Mouse (Mus musculus): ENCODE results near the gene Pet117. TPM values are rescaled to one million over a fixed set of nuclear protein-coding genes. Genes with fewer than 3 reads are reported as not detected.

Pet117 gene
- not detected in 2 replicates for polyA plus RNA-seq (2012; rRNA removed)

- peak within 1 kb of the TSS; percentile 86 for H3K27ac ChIP-seq (ENCODE audit: insufficient read depth, low read depth, low read length)
- WGBS: 3% methylated on average over 38 of the region's 38 CpGs
- no peaks in the 10 kb centered on the region for H3K27me3 ChIP-seq (ENCODE audit: control insufficient read depth, insufficient read depth, low read length)
- peaks cover 6% of the 10 kb centered on the region for H3K36me3 ChIP-seq (ENCODE audit: control insufficient read depth, insufficient read depth, low read length)
- TF ChIP-seq POLR2A (IDR thresholded peaks at IDR 0.05; ENCODE audit: low read depth, low read length) (peak; percentile 79), CTCF (IDR thresholded peaks at IDR 0.05; ENCODE audit: extremely low read depth, insufficient read length, insufficient replicate concordance, low read depth, low read length) (no peak)
- H3K4me1 ChIP-seq (ENCODE audit: control insufficient read depth, insufficient read depth, insufficient read length, low read length): 0 out of 2 replicates have a peak, but pooled peaks cover 3% of the 10 kb centered on the region
- peak within 1 kb of the TSS; percentile 100 for H3K4me3 ChIP-seq (ENCODE audit: low read depth, low read length)
Measured at GRCm38 (mm10) chr2:144368400-144369019, at the start of gene Pet117, which contains the start of gene Kat14. TSS of gene Pet117 (plus strand) at chr2:144368996. TSS of gene Kat14 (plus strand) at chr2:144368983.

DNA sequence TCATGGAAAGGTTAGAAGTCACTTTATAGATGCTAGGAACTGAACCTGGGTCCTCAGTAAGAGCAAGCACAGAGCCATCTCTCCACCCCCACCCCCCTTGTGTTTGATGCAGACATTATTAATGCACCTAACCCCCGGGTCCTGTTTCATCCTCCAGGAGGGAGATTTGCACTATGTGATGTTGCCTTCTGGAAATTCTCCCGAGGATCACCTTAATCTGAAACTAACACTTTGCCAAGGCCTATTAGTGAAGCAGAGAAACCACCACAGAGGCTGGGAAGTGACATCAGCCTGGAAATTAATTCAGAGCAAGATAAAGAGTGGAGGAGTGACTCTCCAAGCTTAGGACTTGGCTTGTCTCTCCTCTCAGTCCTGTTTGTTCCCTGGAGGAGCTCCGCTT is 44.6 kb upstream of the Pet117 start:
- H3K4me3 ChIP-seq (ENCODE audit: low read depth, low read length): no peak overlapping the region
- H3K36me3 ChIP-seq (ENCODE audit: control insufficient read depth, insufficient read depth, low read length): no peaks in the 10 kb centered on the region
- TF ChIP-seq CTCF (IDR thresholded peaks at IDR 0.05; ENCODE audit: extremely low read depth, insufficient read length, insufficient replicate concordance, low read depth, low read length) (no peak), POLR2A (IDR thresholded peaks at IDR 0.05; ENCODE audit: low read depth, low read length) (no peak)
- no peaks in the 10 kb centered on the region for H3K4me1 ChIP-seq (ENCODE audit: control insufficient read depth, insufficient read depth, insufficient read length, low read length)
- no peak overlapping the region for H3K27ac ChIP-seq (ENCODE audit: insufficient read depth, low read depth, low read length)
- H3K27me3 ChIP-seq (ENCODE audit: control insufficient read depth, insufficient read depth, low read length): no peaks in the 10 kb centered on the region
- 72% methylated on average over 3 of the region's 3 CpGs for WGBS

- Histone ChIP-seq H3K27me3 (ENCODE audit: control insufficient read depth, insufficient read depth, low read length) (0 out of 2 replicates have a peak, but pooled peaks cover 2% of the 10 kb centered on the region), H3K4me3 (ENCODE audit: low read depth, low read length) (0 out of 2 replicates have a peak overlapping the region, but pooled peaks have one; percentile 35), H3K4me1 (ENCODE audit: control insufficient read depth, insufficient read depth, insufficient read length, low read length) (peaks cover 7% of the 10 kb centered on the region), H3K27ac (ENCODE audit: insufficient read depth, low read depth, low read length) (no peak overlapping the region), H3K36me3 (ENCODE audit: control insufficient read depth, insufficient read depth, low read length) (no peaks in the 10 kb centered on the region)
- WGBS: 56% methylated on average over 10 of the region's 10 CpGs
- no peak for TF ChIP-seq CTCF (IDR thresholded peaks at IDR 0.05; ENCODE audit: extremely low read depth, insufficient read length, insufficient replicate concordance, low read depth, low read length)
- no peak for TF ChIP-seq POLR2A (IDR thresholded peaks at IDR 0.05; ENCODE audit: low read depth, low read length)
Measured at GRCm38 (mm10) chr2:144329451-144329850, 39.3 kb upstream of the Pet117 start.

GRCm38 (mm10) chr2:144329937-144330336 is 38.9 kb upstream of the Pet117 start:
- Histone ChIP-seq H3K36me3 (ENCODE audit: control insufficient read depth, insufficient read depth, low read length) (no peaks in the 10 kb centered on the region), H3K4me1 (ENCODE audit: control insufficient read depth, insufficient read depth, insufficient read length, low read length) (peaks cover 7% of the 10 kb centered on the region), H3K27ac (ENCODE audit: insufficient read depth, low read depth, low read length) (peak overlapping the region; percentile 65; the same call in 1 of the 2 replicates), H3K4me3 (ENCODE audit: low read depth, low read length) (peak overlapping the region; percentile 79), H3K27me3 (ENCODE audit: control insufficient read depth, insufficient read depth, low read length) (0 out of 2 replicates have a peak, but pooled peaks cover 2% of the 10 kb centered on the region)
- no peak for TF ChIP-seq CTCF (IDR thresholded peaks at IDR 0.05; ENCODE audit: extremely low read depth, insufficient read length, insufficient replicate concordance, low read depth, low read length)
- no peak for TF ChIP-seq POLR2A (IDR thresholded peaks at IDR 0.05; ENCODE audit: low read depth, low read length)
- WGBS: 45% methylated on average over 10 of the region's 10 CpGs

- H3K27ac ChIP-seq (ENCODE audit: insufficient read depth, low read depth, low read length): peak overlapping the region; percentile 78
- WGBS: 2% methylated on average over 41 of the region's 41 CpGs
- TF ChIP-seq CTCF (IDR thresholded peaks at IDR 0.05; ENCODE audit: extremely low read depth, insufficient read length, insufficient replicate concordance, low read depth, low read length): no peak
- TF ChIP-seq POLR2A (IDR thresholded peaks at IDR 0.05; ENCODE audit: low read depth, low read length): no peak
Measured at GRCm38 (mm10) chr2:144330352-144330959, 38.3 kb upstream of the Pet117 start.

GRCm38 (mm10) chr2:144330960-144331371 is 37.8 kb upstream of the Pet117 start:
- Histone ChIP-seq H3K27ac (ENCODE audit: insufficient read depth, low read depth, low read length) (peak overlapping the region; percentile 78), H3K27me3 (ENCODE audit: control insufficient read depth, insufficient read depth, low read length) (0 out of 2 replicates have a peak, but pooled peaks cover 2% of the 10 kb centered on the region), H3K4me1 (ENCODE audit: control insufficient read depth, insufficient read depth, insufficient read length, low read length) (peaks cover 7% of the 10 kb centered on the region), H3K4me3 (ENCODE audit: low read depth, low read length) (peak overlapping the region; percentile 79), H3K36me3 (ENCODE audit: control insufficient read depth, insufficient read depth, low read length) (no peaks in the 10 kb centered on the region)
- TF ChIP-seq POLR2A (IDR thresholded peaks at IDR 0.05; ENCODE audit: low read depth, low read length): no peak
- no peak for TF ChIP-seq CTCF (IDR thresholded peaks at IDR 0.05; ENCODE audit: extremely low read depth, insufficient read length, insufficient replicate concordance, low read depth, low read length)
- under 1% methylated on average over 50 of the region's 50 CpGs for WGBS

More at GRCm38 (mm10) chr2:144330352-144330959, 38.3 kb upstream of the Pet117 start:
- Histone ChIP-seq H3K27me3 (ENCODE audit: control insufficient read depth, insufficient read depth, low read length) (0 out of 2 replicates have a peak, but pooled peaks cover 2% of the 10 kb centered on the region), H3K36me3 (ENCODE audit: control insufficient read depth, insufficient read depth, low read length) (no peaks in the 10 kb centered on the region), H3K4me3 (ENCODE audit: low read depth, low read length) (peak overlapping the region; percentile 79), H3K4me1 (ENCODE audit: control insufficient read depth, insufficient read depth, insufficient read length, low read length) (peaks cover 7% of the 10 kb centered on the region)
